Mouse (Mus musculus) intestine, embryonic 14.5 days (tissue): ENCODE measurements around the gene Plbd1. TPM values are rescaled to one million over a fixed set of nuclear protein-coding genes. Genes with fewer than 3 reads are reported as not detected.

Source experiments
- ATAC-seq: fragments of 200-750 bp; cut with Nextera tagmentation; replicated peaks from 2 replicates; pipeline ENCODE4 v1.8.0; 2017; ENCODE audit warnings: low read depth, moderate number of reproducible peaks, moderate TSS enrichment, moderate library complexity; ENCODE audit not compliant: low FRiP score, low TSS enrichment
- DNase-seq: peaks from one replicate; pipeline ENCODE4 v3.0.0-alpha.2; 2018; ENCODE audit warnings: low spot score
- H3K27ac ChIP-seq: fragments of 300-500 bp; sonication (generic); 2 replicates; pipeline ENCODE4 v1.5.1; 2014; ENCODE audit warnings: low read depth, mild to moderate bottlenecking, control low read depth
- H3K27me3 ChIP-seq: fragments of 300-500 bp; sonication (generic); replicated peaks from 2 replicates; pipeline ENCODE4 v1.6.1; 2014; ENCODE audit warnings: low read length, control low read depth; ENCODE audit not compliant: control insufficient read depth, insufficient read depth
- H3K36me3 ChIP-seq: fragments of 300-500 bp; sonication (generic); 2 replicates; pipeline ENCODE4 v1.6.1; 2014; ENCODE audit warnings: low read length, control low read depth; ENCODE audit not compliant: control insufficient read depth, insufficient read depth
- H3K4me1 ChIP-seq: fragments of 300-500 bp; sonication (generic); replicated peaks from 2 replicates; pipeline ENCODE4 v1.6.1; 2014; ENCODE audit warnings: low read length, control low read depth, mixed read lengths; ENCODE audit not compliant: control insufficient read depth, insufficient read depth
- H3K4me2 ChIP-seq: fragments of 300-500 bp; sonication (generic); 2 replicates; pipeline ENCODE4 v1.6.1; 2014; ENCODE audit warnings: low read length
- H3K4me3 ChIP-seq: fragments of 300-500 bp; sonication (generic); 2 replicates; pipeline ENCODE4 v1.5.1; 2014; ENCODE audit warnings: low read depth, low read length, control low read depth, mixed read lengths
- H3K9ac ChIP-seq: fragments of 300-500 bp; sonication (generic); 2 replicates; pipeline ENCODE4 v1.6.1; 2014; ENCODE audit warnings: mild to moderate bottlenecking, low read length
- H3K9me3 ChIP-seq: fragments of 300-500 bp; sonication (generic); 2 replicates; pipeline ENCODE4 v1.6.1; 2016; ENCODE audit warnings: low read length, control low read depth; ENCODE audit not compliant: control insufficient read depth
- WGBS: fragments of 180-500 bp; shearing (Covaris S2); extraction: QIAGEN DNeasy Blood & Tissue Kit; methylation state at CpG from one replicate; pipeline ENCODE4 v1.1.7; 2014; 5-methylcytosine and 5-hydroxymethylcytosine counted together
- polyA plus RNA-seq: library from polyadenylated mRNA; unstranded; fragments of >200 nt; fragmentation: Nextera tagmentation; extraction: Ambion mirVana; gene quantifications from 2 replicates; pipeline ENCODE4 v1.2.1, GENCODE M21; 2014

Gene Plbd1
- 6.1 and 7.5 TPM in 2 replicates for polyA plus RNA-seq

DNA sequence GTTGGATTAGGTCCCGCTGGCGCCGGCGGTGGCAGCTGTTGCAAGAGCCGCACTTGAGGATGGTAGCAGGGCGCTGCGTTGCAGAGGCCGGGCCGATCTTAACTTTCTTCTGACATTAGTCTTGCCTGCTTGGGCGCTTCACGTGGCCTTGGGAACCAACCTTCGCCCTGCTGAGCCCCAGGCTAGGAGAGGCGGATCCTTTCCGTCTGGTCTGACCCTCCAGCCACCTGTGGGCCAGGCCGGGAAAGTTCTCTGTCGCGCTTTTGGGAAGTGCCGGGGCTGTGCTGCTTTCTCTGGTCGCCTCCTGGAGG is at the start of gene Plbd1:
Plbd1 (minus strand) TSS at position 223 of the 311 bp plus-strand sequence.
- Histone ChIP-seq H3K9ac (peak within 1 kb of the TSS; percentile 14; the same call in 1 of the 2 replicates), H3K9me3 (no peaks in the 10 kb centered on the region), H3K36me3 (no peaks in the 10 kb centered on the region), H3K4me3 (peak within 1 kb of the TSS; percentile 26), H3K27ac (no peak within 1 kb of the TSS), H3K4me1 (peaks cover 6% of the 10 kb centered on the region; the same call in 1 of the 2 replicates), H3K27me3 (peaks cover 28% of the 10 kb centered on the region), H3K4me2 (peak within 1 kb of the TSS; percentile 56)
- ATAC-seq (peak; percentile 54; the same call in 1 of the 2 replicates), DNase-seq (peak; percentile 67)
- 3% methylated on average over 19 of the region's 19 CpGs for WGBS

DNA sequence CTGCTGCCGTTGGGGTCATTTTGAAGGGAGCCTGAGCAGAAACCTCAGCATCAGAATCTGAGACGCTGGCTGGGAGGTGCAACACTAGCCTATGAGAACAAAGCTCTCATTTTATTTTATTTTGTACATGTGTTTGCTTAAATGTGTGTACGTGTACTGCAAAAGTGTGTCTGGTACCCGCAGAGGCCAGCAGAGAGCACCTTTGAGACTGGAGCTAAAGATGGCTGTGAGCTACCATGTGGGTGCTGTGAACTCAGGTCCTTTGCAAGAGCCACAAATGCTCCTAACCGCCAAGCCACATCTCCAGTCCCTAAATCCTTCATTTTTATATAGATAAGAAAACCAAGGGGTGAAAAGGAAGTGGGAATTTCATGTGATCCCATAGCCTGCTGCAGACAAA is 48.7 kb upstream of the Plbd1 start:
- H3K36me3 ChIP-seq = no peaks in the 10 kb centered on the region

GRCm38 (mm10) chr6:136708597-136708996 is 46.9 kb upstream of the Plbd1 start:
- H3K4me3 ChIP-seq = no peak overlapping the region
- H3K36me3 ChIP-seq = no peaks in the 10 kb centered on the region
- no peaks in the 10 kb centered on the region for H3K4me1 ChIP-seq
- H3K27ac ChIP-seq = no peak overlapping the region
- H3K27me3 ChIP-seq = no peaks in the 10 kb centered on the region
- ATAC-seq (no peak), DNase-seq (no peak)
- H3K9me3 ChIP-seq = no peaks in the 10 kb centered on the region
- 85% methylated on average over 6 of the region's 6 CpGs for WGBS
- no peak overlapping the region for H3K4me2 ChIP-seq
- no peak overlapping the region for H3K9ac ChIP-seq

More for the DNA sequence above, 48.7 kb upstream of the Plbd1 start:
- Histone ChIP-seq H3K9me3 (no peaks in the 10 kb centered on the region), H3K4me2 (no peak overlapping the region), H3K9ac (no peak overlapping the region), H3K4me1 (no peaks in the 10 kb centered on the region), H3K27ac (no peak overlapping the region), H3K27me3 (no peaks in the 10 kb centered on the region), H3K4me3 (no peak overlapping the region)
- 92% methylated on average over 5 of the region's 5 CpGs for WGBS
- no peak for ATAC-seq
- no peak for DNase-seq

- ATAC-seq = no peak
- Histone ChIP-seq H3K27ac (no peak overlapping the region), H3K27me3 (no peaks in the 10 kb centered on the region), H3K4me3 (no peak overlapping the region), H3K9ac (no peak overlapping the region), H3K4me2 (no peak overlapping the region), H3K4me1 (no peaks in the 10 kb centered on the region), H3K9me3 (no peaks in the 10 kb centered on the region), H3K36me3 (no peaks in the 10 kb centered on the region)
- 86% methylated on average over 3 of the region's 3 CpGs for WGBS
- no peak for DNase-seq
Observed at GRCm38 (mm10) chr6:136701878-136702277, 40.1 kb upstream of the Plbd1 start.

DNA sequence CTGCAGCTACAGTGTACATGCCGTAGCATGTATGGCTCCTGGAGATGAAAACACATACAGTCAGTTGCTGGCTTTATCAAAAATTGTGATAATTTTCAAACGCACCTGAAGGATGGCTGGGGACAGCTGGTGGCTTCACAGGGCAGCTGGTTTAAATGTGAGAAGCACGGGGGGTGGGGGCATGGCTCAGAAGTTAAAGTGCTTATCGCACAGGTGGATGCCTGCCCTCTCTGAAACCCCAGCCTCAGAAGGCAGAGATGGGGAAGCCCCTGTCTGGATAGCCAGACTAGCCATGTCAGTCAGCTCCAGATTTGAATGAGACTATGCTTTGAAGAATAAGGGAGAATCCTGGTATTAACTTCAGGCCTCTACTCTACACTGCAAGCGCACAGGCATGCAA is 39.5 kb upstream of the Plbd1 start:
- H3K27me3 ChIP-seq = no peaks in the 10 kb centered on the region
- DNase-seq (no peak), ATAC-seq (no peak)
- no peak overlapping the region for H3K27ac ChIP-seq
- H3K36me3 ChIP-seq = no peaks in the 10 kb centered on the region
- no peaks in the 10 kb centered on the region for H3K9me3 ChIP-seq
- no peak overlapping the region for H3K4me2 ChIP-seq
- no peak overlapping the region for H3K4me3 ChIP-seq
- 89% methylated on average over 5 of the region's 5 CpGs for WGBS
- no peaks in the 10 kb centered on the region for H3K4me1 ChIP-seq
- H3K9ac ChIP-seq = no peak overlapping the region

- Histone ChIP-seq H3K9me3 (no peaks in the 10 kb centered on the region), H3K4me1 (no peaks in the 10 kb centered on the region; the same call in 1 of the 2 replicates), H3K4me3 (no peak overlapping the region), H3K27me3 (no peaks in the 10 kb centered on the region), H3K9ac (no peak overlapping the region), H3K4me2 (no peak overlapping the region), H3K27ac (no peak overlapping the region), H3K36me3 (no peaks in the 10 kb centered on the region)
- DNase-seq (no peak), ATAC-seq (no peak)
- 90% methylated on average over 6 of the region's 6 CpGs for WGBS
Observed at GRCm38 (mm10) chr6:136691314-136691713, 29.6 kb upstream of the Plbd1 start.

DNA sequence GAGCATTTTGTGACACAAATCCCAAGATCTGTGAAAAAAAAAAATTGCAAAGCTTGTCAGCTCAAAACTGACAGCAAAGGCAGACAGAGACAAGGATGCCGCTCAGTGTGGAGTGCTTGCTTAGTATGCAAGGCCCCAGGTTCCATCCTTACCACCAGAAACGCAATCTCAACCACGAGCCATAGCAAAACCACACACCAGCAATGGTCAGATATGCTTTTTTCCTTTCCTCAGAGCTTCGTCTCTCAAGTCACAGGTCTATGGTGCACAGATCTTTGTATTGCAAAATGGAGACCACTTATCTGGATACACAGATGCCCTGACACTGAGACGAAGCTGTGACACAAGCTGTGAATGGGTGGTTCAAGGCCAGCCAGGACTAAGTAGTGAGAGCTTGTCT is 28.8 kb upstream of the Plbd1 start:
- no peak overlapping the region for H3K27ac ChIP-seq
- no peaks in the 10 kb centered on the region for H3K36me3 ChIP-seq
- H3K4me2 ChIP-seq = no peak overlapping the region
- no peaks in the 10 kb centered on the region; the same call in 1 of the 2 replicates for H3K4me1 ChIP-seq
- no peaks in the 10 kb centered on the region for H3K27me3 ChIP-seq
- 81% methylated on average over 5 of the region's 5 CpGs for WGBS
- H3K4me3 ChIP-seq = no peak overlapping the region
- H3K9ac ChIP-seq = no peak overlapping the region
- no peak for DNase-seq
- H3K9me3 ChIP-seq = no peaks in the 10 kb centered on the region
- ATAC-seq = no peak

DNA sequence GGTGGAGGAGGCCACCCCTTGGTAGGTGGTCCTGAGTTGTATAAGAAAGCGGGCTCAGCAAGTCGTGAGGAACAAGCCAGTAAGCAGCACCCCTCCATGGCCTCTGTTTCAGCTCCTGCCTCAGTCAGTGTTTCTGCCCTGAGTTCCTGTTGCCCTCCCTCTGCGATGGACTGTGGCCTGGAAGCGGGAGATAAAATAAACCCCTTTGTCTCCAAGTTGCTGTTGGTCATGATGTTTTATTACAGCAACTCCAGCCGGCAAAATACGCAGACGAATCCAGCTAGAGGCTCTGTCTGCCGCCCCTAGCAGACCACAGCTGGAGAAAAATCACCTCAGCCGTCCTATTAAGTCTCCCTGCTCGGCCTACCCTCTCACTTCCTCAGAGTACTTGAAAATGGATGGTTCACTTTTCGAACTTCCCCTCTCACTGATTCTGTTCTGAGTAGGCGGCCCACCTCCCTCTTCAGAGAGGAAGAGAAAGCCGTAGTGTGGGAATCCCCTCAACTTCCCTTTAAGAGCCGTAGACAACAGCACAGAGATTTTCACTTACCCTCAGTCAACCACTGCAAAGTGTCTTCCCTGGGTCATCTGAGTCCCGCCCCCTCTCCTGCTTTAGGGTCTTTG is 28.2 kb upstream of the Plbd1 start:
- Histone ChIP-seq H3K4me2 (no peak overlapping the region), H3K9me3 (no peaks in the 10 kb centered on the region), H3K27me3 (no peaks in the 10 kb centered on the region), H3K4me3 (no peak overlapping the region), H3K27ac (no peak overlapping the region; the same call in 1 of the 2 replicates), H3K9ac (no peak overlapping the region), H3K4me1 (no peaks in the 10 kb centered on the region; the same call in 1 of the 2 replicates), H3K36me3 (no peaks in the 10 kb centered on the region)
- ATAC-seq (no peak), DNase-seq (no peak)
- WGBS = 35% methylated on average over 15 of the region's 15 CpGs

GRCm38 (mm10) chr6:136685433-136685832 is 23.7 kb upstream of the Plbd1 start:
- no peaks in the 10 kb centered on the region; the same call in 1 of the 2 replicates for H3K4me1 ChIP-seq
- WGBS = 68% methylated on average over 5 of the region's 5 CpGs
- no peaks in the 10 kb centered on the region for H3K27me3 ChIP-seq
- no peaks in the 10 kb centered on the region for H3K9me3 ChIP-seq
- ATAC-seq (no peak), DNase-seq (no peak)
- H3K9ac ChIP-seq = no peak overlapping the region
- no peak overlapping the region for H3K27ac ChIP-seq
- H3K36me3 ChIP-seq = no peaks in the 10 kb centered on the region
- H3K4me3 ChIP-seq = no peak overlapping the region
- no peak overlapping the region for H3K4me2 ChIP-seq
